Mouse (Mus musculus): ENCODE data around the gene Cbfa2t2.

The Cbfa2t2 gene

DNA sequence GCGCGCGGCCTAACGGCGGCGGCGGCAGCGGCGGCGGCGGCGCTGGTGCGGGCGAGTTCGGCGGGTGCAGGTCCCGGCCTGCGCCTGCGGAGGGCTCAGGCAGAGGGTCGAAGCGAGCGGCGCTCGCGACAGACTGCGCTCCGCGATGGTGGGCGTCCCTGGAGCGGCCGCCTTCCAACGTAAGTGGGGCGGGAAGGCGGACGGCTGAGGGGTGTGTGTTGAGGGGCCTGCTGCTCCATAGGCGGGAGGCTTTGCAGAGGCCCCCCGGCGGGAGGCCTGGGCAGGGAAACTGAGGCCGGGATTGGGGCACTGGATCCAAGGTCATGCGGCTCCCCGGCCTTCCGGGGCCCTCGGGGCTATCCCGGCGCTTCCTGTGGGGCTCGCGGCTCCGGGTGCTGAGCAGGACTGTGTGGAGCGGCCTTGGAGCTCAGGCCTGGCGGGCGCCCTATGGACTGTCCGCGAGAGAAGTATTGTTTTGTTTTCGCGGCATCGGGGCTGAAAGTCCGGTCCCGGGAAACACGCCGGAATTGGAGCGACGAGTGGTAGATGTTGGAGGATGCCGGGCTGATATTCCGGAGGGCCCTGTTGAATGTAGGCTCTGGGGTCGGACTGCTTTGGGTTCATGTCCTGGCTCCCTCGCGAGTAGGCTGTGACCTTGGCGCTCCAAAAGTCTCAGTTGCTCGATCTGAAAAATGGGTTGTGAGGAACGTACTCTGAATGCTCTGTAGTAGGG is at the start of gene Cbfa2t2:
Gene Cbfa2t2, plus strand, starts transcription at position 24 of the 733 bp plus-strand sequence.
- DNase-seq (ENCODE audit: low spot score in 2 of 2) = peak in 1 of 2 experiments; percentile 51

DNA sequence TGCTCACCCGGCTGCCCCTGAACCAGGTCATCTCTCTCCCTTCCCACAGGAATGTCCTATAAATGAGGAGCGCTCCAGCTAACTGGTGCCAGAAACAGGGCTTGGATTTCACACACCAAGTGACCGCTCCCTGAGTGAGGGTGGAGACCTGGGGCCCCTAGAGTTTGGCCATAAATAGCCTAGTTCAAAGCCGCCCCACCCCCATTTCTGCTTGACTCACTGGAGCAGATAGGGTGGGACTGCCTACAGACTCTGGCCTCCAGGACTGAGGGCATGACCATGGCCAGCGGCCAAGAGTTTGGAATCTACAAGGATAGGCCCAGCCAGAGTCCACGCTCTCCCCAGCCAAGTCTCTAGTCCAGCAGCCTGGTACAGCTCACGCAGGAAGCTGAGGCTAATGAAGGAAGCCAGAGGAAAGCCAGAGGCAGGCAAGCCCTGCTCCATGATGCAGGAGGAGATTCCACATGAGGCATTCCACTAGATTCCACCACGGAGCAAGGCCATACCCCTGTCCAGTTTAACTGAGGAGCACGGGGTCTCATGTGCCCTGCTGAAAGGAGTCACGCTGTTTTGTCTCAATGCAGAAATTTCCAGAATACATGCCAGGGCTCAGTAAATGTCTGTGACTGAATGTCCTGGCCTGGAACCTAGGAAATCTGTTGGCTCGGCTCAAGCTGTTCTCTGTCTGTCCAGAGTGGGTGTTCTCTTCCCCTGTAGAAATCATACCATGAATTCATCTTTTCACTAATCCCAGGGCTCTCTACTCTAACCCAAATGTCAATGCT is 45.9 kb upstream of the Cbfa2t2 start:
- DNase-seq (ENCODE audit: low spot score in 2 of 2) = no peak

DNA sequence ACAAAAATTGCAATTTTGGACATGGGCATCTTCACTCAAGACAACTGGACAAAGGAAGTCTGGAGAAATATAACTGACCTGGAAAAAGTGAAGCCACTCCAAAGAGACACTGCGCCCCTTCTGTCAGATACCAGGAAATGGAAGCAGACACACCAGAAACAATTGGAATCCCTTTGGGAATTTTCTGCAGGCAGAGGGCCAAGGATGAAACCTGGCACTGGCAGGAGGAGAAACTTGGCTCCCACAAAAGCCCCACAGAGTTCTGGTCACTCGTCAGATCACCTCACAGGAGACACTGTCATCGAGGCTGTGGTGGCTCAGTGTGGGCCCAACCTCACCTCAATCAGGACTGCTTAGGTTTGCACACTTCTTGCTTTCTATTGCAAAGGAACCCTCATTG is 41.7 kb upstream of the Cbfa2t2 start:
- DNase-seq (ENCODE audit: low spot score in 2 of 2) = no peak

DNA sequence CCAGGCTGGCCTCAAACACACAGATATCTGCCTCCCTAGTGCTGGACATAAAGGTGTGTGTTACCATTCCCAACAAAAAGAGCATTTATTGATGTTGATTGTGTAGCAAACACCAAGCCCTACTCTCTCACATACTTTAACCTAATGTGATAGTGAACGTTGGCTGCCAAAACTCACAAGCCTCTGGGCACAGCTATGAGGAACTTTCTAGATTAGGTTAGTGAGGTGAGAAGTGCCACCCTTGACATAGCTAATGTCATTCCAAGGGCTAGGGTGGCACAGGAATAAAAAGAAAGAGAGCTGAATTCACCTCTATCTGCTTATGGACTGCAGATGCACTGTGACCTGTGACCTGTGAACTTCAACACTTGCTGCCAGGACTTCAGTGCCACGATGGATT is 39.8 kb upstream of the Cbfa2t2 start:
- DNase-seq (ENCODE audit: low spot score in 2 of 2) = no peak

DNA sequence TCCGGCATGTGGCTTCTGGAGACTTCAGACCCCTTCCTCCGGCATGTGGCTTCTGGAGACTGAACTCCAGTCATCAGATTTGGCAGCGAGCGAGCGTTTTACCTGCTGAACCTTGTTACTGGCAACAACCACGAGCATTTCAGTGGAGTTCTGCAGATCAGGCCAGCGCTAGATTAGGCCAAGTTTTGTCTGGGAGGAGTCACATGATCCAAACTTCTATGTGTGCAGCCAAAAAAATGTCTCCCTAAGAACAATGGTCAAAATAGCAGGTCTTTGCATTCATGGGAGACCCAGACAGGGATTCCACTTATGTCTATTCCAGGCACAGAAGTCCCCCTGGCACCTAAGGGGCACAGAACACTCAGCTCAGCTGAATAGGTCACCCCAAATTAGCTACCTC is 38.0 kb upstream of the Cbfa2t2 start:
- no peak for DNase-seq (ENCODE audit: low spot score in 2 of 2)

DNA sequence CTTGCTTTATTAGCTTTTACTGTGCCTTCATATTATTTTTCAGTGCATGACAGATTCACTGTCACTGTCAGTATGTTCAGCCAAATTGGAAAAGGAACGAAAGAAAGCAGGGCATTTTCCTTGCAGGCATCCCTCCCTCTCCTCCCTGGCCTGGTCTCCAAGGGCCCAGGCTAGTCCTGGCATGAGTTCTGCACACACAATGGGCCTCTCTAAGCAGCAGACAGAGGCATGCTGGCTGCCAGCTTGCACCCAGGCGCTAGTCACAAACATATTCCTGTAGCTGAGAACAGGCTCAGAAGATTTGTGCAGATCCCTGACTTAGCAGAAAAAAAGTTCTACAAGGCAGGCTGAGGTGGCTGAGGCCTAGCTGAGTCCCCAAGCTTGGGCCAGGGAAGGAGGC is 37.0 kb upstream of the Cbfa2t2 start:
- no peak for DNase-seq (ENCODE audit: low spot score in 2 of 2)

DNA sequence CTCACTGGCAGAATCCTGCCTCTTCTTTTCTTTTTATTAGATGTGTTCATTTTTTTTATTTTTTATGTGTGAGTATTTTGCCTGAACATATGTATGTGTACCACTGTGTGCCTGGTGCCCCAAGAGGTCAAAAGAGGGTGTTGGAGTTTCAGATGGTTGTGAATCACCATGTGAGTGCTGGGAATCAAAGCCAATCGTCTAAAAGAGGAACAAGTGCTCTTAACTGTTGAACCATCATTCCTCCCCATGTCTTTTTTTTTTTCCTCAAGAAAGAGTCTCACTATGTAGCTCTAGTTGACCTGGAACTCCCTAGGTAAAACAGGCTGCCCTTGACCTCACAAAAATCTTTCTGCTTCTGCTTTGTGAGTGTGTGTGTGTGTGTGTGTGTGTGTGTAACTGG is 34.3 kb upstream of the Cbfa2t2 start:
- DNase-seq (ENCODE audit: low spot score in 2 of 2) = no peak

DNA sequence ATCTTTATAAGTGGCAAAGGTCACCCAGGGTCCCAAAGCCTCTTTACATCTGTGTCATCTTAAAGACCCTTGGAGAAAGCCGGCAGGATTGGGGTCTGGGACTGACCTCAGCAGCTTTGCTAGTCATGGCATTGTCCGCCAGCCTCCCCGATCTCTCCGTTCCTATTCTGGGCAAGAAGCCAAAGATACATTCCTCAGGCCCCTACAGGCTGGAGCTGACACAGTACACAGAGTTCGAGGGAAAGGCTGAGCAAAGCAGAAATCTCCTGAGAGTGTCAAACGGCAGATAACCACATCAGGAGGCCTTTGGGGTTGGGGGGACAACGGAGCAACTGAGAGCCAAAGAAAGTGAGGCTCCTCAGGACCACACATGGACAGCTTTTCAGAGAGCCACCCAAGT is 33.5 kb upstream of the Cbfa2t2 start:
- DNase-seq (ENCODE audit: low spot score in 2 of 2) = no peak

DNA sequence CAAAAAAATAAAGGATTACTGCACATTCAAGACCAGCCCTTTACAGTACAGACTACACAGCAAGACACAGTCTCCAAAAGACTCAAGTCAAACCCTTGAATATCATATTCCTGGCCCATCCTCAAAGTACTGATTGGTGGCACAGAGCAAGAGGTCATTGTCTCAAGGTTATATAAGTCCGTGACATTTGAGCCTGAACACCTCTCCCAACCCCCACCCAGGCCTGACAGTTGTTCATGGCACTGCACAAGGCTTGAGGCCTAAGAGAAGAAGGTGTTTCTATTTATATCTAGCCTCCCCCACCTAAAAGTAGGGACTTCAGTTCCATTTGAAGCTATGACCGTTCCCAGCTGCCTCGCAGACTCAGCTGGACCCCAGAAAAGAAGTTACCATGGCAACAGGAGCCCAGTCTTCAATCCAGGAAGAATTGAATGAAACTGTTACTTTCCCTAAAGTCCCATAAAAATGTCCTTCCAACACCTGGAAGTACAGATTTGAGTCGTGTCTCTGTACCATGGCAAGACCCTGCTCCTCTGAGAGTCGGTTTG is 30.8 kb upstream of the Cbfa2t2 start:
- DNase-seq (ENCODE audit: low spot score in 2 of 2) = no peak

DNA sequence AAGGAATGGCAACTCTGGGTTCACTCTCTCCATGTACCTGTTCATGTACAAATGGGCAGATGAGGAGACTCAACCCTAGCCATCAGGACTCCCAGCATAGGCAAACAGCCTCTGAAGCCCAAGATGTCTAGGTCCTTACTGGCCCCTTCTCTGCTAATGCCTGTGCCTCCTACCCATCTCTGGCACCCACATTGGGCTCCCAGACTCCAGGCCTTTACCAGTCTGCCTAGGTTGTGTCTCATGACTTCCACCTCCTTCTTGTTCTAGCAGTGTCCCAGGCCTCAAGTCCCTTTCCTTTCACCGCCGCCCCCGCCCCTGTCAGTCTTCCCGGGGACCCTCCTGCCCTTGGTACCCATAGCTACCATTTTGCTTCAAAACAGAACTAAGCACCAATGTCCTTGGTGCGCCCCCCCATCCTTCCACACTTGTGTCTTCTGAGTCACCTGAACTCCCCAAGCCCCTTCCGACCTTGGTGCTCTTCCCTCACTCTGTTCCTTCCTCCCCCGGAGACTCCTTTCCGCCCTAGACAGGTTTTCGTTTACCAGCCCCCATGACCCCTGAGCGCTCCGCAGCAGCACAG is 29.1 kb upstream of the Cbfa2t2 start:
- DNase-seq (ENCODE audit: low spot score in 2 of 2) = no peak

DNA sequence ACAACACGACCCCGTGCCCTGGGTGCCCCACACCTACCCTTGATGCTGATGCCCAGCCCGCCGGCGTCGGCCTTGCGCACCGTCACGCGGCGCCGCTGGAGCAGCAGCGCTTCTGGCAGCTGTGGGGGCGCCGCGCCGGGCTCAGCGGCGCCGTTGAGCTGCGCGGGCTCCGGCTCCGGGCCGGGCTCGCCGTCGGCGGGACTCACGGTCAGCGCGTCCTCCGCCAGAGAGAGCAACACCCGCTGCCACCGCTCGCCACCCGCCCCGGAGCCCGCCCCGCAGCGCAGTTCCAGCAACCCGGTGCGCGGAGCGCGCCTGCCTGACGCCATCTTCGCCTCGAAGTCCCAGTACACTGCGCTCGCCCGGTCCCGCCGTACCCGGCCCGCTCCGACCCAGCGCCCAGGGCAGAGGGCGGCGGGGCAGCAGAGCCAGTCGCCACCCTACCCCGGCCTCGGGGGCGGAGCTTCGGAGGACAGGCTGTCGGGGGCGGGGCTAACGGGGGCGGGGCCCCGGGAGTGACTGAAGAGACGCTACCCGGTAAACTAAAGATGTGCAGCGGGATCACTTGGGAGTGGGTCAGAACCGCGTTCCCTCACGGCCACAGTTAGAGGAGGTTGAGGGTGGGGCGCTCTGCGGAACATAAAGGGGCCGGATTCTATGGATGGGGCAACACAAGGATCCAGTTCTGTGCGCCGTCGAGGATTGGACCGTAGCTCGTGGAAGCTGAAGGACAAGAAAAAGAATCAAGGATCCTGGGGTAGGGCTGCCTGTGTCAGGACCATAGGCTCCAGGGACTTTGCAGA is 28.4 kb upstream of the Cbfa2t2 start, which contains the start of gene Snta1:
Gene Snta1, minus strand, starts transcription at position 457 of the 803 bp plus-strand sequence.
- DNase-seq (ENCODE audit: low spot score in 2 of 2) = peak; percentile 36 to 58

DNA sequence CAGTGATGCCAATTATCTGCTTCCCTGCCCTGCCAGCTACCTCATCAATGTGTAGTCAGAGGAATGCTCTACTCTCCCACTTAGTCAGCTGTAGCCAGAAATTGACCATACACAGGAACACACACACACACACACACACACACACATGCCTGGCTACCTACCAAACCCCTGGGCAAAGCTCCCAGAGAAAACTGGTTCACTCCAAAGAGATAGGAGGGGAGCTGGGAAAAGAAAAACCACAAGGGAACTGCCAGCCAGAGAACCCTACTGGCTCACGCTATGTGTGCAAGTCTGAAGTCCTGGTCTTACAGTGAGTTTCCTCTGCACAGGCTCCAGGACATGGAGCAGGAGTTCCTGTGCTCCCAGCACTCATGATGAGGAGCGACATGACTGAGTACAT is 25.9 kb upstream of the Cbfa2t2 start:
- DNase-seq (ENCODE audit: low spot score in 2 of 2) = no peak

DNA sequence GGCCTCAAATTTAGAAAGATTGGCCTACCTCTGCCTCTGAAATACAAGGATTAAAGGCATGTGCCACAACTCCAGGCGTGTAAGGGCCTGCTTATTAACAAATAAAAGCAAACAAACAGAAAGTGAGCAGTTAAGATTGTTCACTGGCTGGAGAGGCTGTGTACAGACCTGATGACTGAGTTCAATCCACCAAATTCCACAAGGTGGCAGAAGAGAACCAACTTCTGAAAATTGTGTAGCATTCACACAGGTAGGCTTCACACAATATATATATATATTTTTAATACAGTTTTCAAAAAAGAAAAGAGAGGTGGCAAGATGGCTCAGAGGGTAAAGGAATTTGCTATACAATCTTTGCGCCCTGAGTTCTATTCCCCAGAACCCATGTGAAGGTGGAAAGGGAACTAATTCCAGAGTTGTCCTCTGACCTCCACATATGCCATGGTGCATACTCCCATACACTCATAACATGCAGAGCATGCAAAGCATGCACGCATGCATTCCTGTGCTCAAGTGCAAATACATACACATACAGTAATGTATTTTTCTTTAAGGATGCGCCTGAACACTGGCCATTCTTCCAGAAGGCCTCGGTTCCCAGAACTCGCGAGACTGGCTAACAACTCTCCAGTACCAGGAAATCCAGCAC is 24.1 kb upstream of the Cbfa2t2 start:
- DNase-seq (ENCODE audit: low spot score in 2 of 2) = peak in 1 of 2 experiments; percentile 56

DNA sequence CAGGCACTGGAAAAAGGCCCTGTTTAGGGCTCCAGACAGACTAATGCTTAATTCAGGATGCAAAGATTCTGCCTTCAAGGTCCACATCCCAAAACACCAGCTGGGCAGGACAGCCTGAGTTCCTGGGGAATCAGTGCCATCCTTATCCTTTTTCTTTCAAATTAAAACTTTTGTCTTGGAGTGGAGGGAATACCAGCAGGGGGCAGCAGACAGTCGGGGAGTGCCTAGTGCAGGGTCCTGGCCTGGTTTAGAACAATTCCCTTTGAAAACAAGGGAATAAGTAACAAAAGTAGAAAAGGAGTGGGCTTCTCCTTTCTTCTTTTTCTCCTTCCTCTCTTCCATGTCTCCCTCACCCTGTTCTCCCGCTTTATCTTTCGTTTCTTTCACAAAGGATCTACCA is 19.2 kb upstream of the Cbfa2t2 start:
- DNase-seq (ENCODE audit: low spot score in 2 of 2) = peak; percentile 15 to 80

DNA sequence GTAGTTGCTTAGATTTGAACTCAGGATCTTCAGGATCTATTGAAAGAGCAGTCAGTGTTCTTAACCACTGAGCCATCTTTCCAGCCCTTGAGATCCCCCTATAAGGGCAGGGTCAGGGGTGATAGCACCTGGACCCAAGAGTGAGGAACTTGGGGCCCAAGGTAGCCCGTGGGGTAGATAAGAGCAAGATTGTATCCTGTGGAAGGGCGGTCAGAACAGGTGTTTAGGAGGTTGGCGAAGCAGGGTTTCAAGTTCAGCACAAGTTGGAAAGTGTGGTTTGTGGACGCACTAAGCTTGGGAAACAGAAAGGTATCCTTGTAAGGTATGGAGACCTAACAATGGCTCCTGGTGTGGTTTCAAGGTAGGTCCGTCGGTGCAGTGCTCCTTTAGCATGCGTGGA is 18.3 kb upstream of the Cbfa2t2 start:
- no peak for DNase-seq (ENCODE audit: low spot score in 2 of 2)

DNA sequence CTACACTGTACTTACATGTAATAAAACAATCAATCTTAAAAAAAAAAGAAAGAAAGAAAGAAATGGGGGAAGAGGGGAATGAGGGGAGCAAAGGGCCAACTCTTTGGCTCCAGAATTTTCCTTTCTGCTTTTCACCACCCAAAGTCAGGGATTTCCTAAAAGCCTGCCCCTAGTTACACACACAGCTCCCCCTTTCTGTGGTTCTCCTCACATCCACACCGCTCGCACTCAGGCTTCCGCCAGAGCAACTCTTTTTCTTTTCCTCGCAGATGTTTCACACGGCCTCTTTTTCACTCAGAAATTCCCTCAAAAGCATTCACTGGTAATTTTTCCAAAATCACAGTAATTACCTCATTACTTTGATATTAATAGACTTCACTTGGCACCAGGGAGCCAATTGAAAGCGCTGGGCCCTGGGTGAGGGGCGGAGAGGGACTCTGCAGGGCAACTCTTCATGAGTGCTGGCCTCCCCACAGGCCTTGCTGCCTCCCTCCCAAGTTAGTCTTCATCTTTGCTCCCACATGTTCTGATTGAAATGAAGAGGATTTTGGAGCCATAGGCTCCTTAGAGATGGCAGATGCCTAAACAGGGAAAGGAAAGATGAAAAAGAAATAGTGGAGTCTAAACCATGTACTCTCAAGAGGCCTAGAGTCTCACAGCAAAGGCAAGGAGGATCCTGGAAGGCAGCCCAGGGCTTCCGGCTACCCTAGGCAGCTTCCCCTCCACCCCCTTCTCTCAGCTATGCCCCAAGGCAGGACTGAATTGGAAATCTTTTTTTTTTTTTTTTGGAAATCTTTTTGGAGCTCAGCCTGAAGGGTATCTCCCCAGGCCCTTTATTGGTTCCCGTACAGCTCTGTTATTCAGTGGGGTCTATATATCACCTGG is 16.4 kb upstream of the Cbfa2t2 start:
- no peak for DNase-seq (ENCODE audit: low spot score in 2 of 2)

DNA sequence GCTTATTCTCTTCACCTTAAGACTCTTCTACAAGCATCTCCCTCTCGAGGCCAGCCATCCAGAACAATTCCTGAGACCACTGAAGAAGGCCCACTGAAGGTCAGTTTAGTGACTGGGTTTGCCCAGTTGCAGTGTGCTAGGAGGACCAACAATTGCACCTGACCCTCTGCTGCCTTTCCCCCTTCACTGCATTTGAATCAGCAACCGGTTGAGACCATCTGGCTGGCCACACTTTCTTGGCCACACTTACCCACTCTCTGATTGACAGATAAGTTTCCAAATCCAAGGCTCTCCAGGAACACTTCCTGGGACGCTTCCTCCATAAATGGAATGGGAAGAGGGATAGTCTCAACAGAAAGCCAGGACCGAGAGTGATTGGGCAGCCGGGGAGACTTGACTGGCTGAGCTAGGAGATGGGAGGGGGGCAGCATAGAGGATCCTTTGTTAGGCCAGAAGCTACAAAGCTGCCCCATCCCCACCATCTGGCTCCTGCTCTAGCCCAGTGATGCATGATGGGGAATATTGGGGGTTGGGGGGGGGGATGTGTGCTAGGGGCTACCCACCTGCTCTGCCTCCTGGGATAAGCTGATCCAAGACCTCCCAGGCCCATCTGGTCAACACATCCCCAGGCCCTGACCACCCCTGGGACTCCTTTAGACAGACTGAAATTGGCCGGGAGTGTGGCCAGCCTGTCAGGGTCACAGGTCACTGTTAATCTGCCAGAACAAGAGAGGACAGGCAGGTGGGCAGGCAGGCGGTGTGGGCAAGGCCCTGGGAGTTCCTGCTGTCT is 15.1 kb upstream of the Cbfa2t2 start:
- no peak for DNase-seq (ENCODE audit: low spot score in 2 of 2)

DNA sequence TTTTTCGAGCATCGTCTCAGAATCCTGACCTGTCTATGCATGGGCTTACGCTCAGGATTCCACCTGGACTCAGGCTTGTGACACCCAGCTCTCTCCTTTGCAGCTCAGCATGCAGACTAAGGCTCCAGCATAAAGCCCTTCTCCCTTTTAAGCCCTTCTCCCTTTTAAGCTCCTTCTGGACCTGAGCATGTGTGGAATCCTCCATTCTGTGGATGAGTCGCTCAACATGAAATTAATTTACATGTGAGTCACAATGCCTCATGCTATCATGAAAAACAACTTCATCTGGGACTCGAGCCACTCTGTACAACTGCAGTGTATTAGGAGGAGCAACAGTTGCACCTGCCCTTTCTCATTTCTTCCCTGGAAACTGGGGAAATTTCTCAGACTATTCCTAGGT is 14.1 kb upstream of the Cbfa2t2 start:
- no peak for DNase-seq (ENCODE audit: low spot score in 2 of 2)

DNA sequence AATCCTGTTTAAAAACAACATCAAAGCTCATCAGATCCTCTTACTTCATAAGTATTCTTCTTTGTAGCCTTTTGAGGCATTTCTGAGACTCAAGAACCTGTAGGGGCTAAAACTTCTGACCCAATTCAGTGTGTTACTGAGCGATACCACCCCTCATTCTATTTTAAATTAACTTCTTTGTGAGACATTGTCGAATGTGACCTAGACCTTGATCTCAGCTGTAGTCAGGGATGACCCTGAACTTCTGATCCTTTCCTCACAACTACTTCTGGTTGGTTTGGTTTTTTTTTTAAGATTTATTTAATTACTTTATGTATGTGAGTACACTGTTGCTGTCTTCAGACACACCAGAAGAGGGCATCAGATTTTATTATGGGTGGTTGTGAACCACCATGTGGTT is 12.7 kb upstream of the Cbfa2t2 start:
- no peak for DNase-seq (ENCODE audit: low spot score in 2 of 2)
